Mouse (Mus musculus): Measurements from ENCODE around the gene Nat8f7.
A peak's percentile ranks its signal among the peaks of the same experiment; 100 is the strongest.
"Not testable (repeated sequence)": the region's sequence is repeated elsewhere in the genome, so short reads cannot be mapped to it uniquely, and the experiment has no call there.

Nat8f7 gene

DNA sequence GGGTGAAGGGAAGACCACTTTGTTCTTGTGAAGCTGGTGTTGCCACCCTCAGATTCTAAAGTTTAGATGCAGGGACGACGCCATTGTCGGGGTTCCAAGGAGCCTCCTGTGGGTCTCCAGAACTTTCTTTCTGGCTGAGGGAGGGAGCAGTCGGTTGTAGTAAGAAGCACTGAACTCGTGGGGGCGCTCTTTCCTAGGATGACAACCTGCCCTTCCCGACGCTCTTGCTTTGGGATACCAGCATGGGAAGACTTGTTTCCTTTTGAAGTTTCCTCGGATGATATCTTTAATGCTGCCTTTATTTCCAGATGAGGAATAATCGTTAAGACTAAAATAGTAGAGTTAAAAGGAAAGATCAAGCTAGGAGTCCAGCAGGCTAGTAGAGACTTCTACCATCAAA, at the start of gene Nat8f7:
Gene Nat8f7, minus strand, starts transcription at position 101 of the 400 bp plus-strand sequence.
- not testable (repeated sequence) for DNase-seq

DNA sequence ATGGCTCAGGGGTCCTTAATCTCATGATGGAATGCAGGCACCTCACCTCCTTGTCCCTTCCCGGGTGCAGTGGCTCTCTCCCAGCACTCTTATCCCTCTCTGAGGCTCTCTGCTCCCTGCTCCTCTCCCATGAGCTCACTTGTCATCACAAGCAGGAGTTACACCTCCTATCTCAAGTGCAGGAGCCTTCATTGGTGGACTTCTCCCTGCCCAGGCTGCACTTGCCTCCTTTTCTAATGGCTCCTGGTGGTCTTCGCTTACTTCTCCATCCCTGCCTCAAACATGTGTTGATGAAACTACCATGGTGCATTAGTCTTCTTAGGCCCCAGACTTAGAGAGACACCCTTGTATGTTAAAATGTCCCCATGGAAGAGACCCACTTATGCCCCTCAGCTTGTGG, 49.7 kb upstream of the Nat8f7 start:
- not testable (repeated sequence) for DNase-seq

DNA sequence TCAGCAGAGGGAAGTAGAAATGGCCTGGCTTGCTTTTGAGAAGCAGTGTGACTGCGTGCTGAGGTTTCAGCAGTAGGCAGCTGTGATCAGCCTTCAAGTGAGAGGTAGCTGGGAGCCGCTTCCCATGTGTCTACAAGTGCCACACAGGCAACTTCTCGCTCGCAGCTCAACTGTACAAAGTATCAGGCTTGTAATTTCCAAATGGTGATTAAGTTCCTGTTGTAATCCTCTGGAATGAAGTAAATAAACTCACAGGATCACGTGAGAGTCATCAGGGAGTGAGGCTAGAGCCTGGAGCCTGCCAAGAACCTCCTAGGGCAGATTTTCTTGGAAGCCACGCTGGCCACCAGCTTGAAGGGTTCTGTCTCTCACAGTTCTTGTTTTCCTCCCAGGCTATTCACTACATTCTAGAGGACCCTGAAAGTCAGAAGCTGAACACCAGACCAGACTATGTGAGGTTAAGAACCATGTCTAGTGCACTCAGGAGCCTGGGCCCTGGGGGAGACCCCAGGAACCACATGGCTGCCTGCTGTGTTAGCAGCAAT, 42.8 kb upstream of the Nat8f7 start:
- DNase-seq = not testable (repeated sequence)

DNA sequence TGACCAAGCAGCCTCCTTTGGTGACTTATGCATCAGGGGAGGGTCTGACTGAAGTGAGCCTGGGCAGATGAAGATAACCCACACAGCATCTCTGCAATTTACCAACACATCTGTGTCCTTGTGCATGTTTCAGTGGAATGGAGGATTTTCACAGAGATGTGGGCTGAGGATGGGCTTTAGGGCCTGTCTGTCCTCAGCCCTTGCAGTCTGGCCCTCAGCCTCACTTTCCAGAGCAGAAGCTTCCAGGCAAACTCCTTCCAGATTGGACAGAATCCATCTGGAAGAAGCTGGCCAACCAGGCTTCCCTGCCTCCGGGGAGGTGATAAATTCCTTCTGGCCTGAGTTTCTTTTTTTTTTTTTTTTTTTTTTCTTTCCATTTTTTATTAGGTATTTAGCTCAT, 3.4 kb downstream of the Nat8f7 start:
- DNase-seq = not testable (repeated sequence)

- not testable (repeated sequence) for DNase-seq
Observed at GRCm38 (mm10) chr6:85709206-85709605, 3.8 kb downstream of the Nat8f7 start.

GRCm38 (mm10) chr6:85701943-85702342, 11.1 kb downstream of the Nat8f7 start:
- DNase-seq = peak; percentile 27

All from kidney, postnatal 14 days (tissue).